Mouse (Mus musculus) T-helper 17 cell (primary cell): Measurements from ENCODE around the gene Gadd45b.

Experiments used
- in situ Hi-C, 2 experiments: fragments of 300-600 bp; cut with MboI, MseI; formaldehyde crosslinking; loops; 1 replicate in 1 of 2; 2 replicates in 1 of 2; pipeline ENCODE4 v1.15.1; 2025; ENCODE audit warnings: high pct_unique_total_duplicates in 2 of 2

Gadd45b gene

DNA sequence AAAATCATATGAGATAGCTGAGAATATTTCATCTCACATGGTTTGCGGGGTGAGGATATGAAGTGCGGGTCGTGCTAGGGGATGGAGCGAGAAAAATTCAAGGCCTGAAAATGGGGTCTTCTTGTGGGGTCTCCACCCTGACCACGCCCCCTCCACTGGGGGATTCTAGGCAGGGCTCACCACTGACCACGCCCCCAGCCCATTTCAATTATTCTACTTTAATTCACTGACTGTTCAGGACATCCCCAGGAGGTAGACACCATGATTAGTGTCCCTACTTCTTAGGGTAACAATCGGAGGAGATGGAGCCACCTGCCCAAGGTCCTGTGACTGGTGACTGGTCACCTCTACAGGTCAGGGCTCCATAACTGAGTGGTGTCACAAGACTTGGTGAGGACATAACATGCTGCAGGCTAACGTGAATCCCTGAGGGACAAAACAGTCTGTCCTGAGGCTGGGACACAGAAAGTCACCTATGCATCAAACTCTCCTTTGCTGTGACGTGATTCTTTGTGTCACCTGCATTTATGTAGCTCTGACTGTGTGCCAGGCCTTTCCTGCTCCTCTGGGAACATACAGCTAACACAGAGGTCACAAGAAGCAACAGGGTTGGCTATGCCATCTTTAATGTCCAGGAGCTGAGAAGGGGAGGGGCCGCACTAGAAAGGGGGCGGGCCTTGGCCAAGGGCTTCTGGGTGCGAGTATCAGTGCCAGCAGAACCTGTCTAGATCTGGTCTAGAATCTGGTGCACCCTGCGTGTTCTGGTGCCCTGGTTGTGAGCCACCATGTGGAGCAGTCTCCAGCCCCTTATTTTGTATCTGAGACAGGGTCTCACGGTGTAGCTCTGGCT is 4.5 kb downstream of the Gadd45b start:
- in situ Hi-C loops: loop anchor here in 1 of 2 experiments (25.0 kb wide), 1 partner anchor 1828 kb away; the partner anchor contains the start of gene Nfyb

DNA sequence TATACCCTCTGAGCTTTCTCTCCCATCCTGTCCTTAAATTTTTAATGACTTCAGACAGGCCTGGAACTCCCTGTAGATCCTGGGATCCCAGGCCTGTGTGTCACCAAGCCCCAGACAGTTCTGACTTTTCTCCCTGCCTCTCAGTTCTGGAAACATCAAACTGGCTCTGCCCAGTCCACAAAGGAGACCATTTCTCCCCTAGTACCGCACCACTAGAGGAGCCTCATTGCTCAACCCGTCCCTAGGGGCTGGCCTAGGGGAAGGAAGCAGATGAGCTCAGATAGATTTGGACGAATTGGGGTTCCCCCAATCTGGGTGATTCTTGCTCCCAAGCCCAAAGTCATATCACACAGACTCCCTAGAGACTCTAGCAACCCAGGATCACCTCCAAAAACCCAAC is 5.4 kb downstream of the Gadd45b start:
- in situ Hi-C loops: loop anchor here in 1 of 2 experiments (25.0 kb wide), 1 partner anchor 1827 kb away; the partner anchor contains the start of gene Nfyb

DNA sequence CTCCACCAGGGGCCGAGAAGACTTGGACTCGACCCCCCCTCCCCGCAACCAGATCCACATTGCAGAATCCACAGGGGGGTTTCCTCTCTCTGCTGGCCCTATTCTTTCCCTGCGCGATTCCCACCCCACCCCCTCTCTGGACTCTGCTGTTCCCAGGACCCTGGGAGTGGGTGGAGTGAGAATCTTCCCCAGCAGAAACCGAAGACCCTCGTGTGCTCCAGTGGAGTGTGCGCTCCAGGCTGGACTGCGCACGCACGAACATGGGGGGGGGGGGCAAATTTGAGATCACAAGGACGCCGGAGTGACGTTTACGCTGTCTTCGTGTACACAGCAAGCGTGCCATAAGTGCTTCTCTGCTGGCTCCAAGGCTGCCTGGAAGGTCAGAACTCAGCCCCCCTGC is 5.8 kb downstream of the Gadd45b start:
- in situ Hi-C loops: loop anchor here in 1 of 2 experiments (25.0 kb wide), 1 partner anchor 1827 kb away; the partner anchor contains the start of gene Nfyb

DNA sequence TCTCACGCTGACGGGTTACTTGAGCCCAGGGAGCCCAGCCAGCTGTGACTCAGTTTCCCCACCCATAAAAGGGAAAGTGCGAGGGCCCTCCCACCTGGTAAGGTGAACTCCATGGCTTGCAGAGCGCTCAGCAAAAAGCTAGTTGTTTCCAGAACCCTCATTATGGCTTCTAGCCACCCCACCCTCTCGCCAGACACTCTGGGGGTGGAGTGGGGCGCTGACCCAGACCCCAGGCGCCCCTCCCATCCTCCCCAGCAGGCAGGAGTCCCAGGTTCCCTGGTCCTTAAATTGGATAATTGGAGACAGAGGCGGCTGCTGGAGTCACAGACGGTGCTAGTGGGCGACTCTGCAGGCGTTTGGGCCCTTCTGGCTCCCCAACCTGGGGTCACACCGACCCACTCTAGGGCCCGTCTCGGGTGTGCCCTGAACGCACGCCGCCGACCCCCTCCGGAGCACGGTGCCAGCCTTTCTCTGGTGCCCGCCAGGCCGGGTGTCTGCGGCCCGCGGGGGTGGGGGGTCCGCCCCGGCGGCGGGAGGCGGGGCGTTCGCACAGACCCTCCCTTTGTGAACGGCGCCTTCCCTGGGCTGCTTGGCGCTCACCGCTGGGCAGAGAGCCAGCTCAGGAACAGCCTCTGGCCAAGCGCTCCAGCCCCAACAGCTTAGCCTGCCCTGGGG is 6.4 kb downstream of the Gadd45b start:
- in situ Hi-C loops: loop anchor here in 1 of 2 experiments (25.0 kb wide), 1 partner anchor 1826 kb away; the partner anchor contains the start of gene Nfyb

DNA sequence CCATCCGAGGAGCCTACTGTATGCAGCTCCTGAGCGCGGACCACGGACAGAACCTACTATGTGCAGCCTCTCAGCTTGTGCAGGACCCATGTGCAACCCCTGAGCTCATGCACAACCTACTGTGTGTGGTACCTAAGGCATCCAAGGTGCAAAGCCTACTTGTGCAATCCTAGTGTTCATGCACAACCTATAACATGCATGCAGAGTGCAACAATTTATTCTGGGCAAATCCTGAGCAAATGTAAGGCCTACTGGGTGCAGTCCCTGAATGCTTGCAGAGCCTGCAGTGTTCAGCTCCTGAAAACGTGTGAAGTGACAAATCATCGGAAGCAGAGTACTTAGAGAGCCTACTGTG is 6.9 kb downstream of the Gadd45b start:
- in situ Hi-C loops: loop anchor here in 1 of 2 experiments (25.0 kb wide), 1 partner anchor 1826 kb away; the partner anchor contains the start of gene Nfyb

DNA sequence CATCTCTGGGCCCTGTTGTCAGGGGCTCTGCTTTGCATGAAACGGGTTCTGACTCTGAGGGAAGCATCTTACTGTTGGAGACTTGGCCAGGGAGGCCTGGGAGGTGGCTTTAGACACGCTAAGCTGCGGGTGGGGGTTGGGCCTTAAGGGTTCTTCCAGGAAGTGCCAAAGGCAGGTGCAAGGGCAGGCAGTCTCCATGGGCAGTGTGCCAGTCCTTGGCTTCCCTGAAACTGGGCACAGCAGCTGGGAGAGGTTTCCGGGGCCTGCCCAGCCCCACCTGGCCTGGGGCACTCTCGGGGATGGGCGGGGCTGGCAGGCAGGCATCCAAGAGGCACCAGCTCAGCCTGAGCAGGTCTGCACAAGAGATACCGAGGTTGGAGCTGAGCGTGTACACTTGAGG is 7.8 kb downstream of the Gadd45b start:
- in situ Hi-C loops: loop anchor here in 1 of 2 experiments (25.0 kb wide), 1 partner anchor 1825 kb away; the partner anchor contains the start of gene Nfyb

DNA sequence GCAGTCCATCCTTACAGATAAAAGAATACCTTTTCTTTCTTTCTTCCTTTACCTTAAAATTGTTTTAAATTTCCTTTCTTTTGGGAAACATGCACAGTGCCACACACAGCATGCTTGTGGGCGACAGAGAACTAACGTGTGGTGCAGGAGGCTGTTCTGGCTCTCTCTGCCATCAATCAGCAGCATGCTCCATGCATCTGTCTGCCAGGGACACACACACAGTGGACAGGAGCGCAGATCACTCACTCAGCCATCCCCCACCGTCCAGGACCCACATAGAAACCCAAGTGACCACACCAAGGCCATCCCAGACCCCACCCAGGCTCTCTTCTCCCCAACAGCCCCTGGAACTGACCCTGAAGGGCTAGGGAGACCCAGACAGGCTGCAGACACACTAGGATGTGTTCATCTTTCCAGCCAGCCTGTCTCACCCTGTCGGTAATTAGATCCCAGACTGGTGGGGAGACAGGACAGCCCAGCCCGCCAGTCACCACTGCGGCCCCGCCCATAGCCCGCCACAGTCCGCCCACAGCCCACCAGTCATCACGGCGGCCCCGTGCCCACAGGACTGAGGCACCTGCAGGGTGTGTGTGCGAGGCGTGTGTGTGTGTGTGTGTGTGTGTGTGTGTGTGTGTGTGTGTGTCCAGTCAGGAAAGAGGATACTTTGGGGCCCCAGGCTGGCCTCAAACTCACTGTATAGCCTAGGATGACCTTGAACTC is 9.1 kb downstream of the Gadd45b start:
- in situ Hi-C loops: loop anchor here in 1 of 2 experiments (25.0 kb wide), 1 partner anchor 1823 kb away; the partner anchor contains the start of gene Nfyb

DNA sequence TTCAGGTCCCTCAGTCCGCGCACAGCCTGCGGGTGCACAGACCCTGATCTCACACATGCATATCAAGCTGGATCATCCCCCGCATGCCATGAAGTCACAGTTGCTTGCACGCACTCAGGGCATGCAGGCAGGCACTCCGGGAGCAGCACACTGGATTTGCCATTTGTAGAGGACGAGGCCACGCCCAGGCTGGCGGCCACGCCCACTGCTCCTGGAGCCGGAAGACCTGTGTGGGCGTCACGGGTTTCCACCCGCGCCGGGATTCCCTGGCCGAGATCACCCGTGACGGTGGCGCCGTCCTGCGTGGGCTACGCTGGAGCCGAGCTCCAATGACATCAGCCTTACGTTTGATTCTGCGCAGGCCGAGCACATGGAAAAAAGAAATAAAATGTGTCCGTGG is 9.8 kb downstream of the Gadd45b start:
- in situ Hi-C loops: loop anchor here (10.0 to 25.0 kb wide), 2 partner anchors 55 to 1823 kb away; partner anchors contain the start of gene Nfyb (in 1 of the 2)

DNA sequence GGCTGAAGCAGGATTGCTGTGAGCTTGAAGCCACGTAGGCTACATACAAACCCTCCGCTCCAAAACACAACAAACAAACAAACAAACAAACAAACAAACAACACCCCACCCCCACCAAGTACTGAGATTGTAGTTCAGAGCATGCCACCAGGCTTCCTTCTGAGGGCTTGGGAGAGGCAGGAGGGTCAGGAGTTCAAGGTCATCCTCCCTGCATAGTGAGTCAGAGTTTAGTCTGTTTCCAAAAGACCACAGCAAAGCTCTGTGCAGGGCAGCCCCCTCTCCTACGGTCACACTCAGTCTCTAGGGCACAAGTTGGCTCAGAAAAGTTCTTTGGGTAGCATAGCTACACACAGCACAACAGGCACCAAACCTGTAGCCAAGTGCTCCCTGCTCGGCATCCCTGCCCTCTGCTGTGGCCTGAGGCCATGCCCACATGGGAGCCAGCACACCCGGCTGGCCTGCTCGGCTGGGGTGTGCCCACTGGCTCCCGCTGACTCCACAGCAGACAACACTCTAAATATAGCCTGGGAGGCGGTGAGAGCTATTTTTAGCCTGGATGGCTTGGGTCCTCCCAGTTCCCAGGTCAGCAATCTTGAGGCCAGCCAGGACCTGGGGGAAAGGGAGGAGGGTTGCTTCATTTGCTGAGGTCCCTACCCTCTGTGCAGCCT is 10.6 kb downstream of the Gadd45b start:
- in situ Hi-C loops: loop anchor here (10.0 to 25.0 kb wide), 2 partner anchors 56 to 1822 kb away; partner anchors contain the start of gene Nfyb (in 1 of the 2)

DNA sequence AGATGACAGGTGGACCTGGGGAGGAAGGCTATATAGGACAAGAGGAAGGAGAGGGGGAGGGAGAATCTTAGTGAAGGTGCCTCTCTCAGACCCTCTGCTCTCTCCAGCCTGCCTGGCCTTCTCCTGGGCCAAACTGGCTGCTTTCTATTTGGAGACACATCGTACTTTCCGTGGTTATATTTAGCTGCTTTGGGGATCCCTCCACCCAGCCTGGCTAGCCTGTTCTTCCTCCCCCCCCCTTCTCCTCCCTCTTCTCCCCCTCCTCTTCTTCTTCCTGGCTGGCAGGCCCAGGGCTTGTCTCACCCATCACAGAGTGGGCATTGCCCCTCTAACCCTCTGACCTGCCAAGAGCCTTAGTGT is 11.1 kb downstream of the Gadd45b start:
- in situ Hi-C loops: loop anchor here (10.0 to 25.0 kb wide), 2 partner anchors 56 to 1821 kb away; partner anchors contain the start of gene Nfyb (in 1 of the 2)

DNA sequence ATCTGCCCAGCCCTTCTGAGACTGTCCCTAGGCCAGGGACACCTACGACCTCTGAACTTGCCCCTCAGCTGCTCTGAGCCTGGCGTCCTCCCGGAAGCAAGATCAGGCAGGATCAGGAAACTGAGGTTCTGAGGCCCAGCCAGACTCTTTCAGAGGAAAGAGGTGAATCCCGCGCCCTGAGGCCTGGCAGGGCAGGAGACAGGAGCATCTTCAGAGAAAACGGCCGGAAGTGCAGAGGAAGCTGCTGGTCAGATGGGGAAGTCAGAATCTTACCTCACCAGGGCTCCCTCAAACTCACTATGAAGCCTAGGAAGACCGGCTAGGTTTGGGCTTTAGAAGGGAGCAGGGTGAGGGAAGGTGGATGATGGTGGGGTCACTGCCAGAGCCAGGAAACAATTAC is 13.0 kb downstream of the Gadd45b start:
- in situ Hi-C loops: loop anchor here (10.0 to 25.0 kb wide), 2 partner anchors 58 to 1819 kb away; partner anchors contain the start of gene Nfyb (in 1 of the 2)

DNA sequence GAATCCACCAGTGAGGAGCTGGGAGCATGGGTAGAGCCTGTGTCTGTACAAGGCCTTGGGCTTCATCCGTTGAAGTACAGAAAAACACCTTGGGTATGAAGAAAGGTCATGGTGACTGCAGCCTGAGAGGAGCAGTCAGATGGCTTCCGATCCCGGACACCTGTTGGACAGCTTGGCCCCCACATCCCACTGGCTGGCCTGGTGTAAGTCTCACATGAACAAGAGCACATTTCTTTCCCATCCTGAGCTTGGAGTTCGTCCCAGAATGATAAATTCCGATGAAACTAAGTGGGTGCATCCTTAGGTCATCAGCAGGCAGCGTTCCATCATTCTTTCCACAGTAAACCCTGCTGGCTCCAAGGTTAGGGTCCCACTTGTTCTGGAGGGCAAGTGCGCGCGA is 13.8 kb downstream of the Gadd45b start:
- in situ Hi-C loops: loop anchor here (10.0 to 25.0 kb wide), 2 partner anchors 59 to 1819 kb away; partner anchors contain the start of gene Nfyb (in 1 of the 2)

DNA sequence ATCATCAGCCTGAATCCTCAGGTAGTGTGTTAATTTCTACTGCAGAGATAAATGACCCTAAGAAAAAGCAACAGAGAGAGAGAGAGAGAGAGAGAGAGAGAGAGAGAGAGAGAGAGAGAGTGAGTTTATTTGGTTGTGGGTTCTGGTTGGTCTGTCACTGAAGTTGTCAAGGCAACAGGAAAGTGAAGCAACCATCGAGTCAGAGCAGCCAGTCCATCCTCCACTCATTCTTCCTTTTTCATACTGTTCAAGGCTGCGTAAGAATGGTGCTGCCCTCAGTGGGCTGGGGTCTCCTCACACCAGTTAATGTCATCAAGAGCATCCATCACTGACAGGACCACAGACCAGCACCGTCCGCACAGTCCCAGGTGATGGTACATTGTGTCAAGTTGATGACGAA is 14.4 kb downstream of the Gadd45b start:
- in situ Hi-C loops: loop anchor here (10.0 to 25.0 kb wide), 2 partner anchors 59 to 1818 kb away; partner anchors contain the start of gene Nfyb (in 1 of the 2)

DNA sequence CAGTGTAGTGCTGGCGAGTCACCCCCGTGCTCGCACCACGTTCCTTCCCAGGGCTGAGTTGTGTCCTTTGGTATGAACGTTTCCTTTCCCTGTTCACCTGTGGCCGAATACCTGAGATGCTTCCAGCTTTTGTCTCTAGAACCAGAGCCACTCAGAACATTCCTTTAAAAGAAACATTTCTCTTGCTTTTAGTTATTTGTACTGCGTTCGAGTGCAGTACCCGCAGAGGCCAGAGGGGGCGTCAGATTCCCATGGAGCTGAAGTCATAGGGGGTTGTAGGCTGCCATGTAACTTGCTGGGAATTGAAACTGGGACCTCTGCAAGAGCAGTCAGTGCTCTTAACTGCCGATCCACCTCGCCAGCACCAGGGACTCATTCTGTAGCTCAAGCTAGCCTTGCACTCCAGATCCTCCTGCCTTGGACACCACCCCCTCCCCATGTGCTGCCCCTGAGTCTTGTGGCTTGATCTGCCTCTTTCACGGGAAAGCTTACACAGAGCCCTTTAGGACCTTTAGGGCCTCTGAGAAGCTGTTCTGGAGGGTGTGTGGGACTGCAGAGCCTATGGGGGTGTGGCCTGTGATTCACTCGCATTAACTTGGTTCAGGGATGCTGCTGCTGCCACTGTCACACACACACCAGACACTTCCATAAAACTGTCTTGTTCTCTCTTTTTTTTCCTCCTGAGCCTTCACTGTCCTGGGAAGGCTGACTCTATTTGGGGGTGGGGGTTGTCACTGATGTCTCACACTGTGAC is 17.0 kb downstream of the Gadd45b start:
- in situ Hi-C loops: loop anchor here (10.0 to 25.0 kb wide), 2 partner anchors 62 to 1815 kb away; partner anchors contain the start of gene Nfyb (in 1 of the 2)

DNA sequence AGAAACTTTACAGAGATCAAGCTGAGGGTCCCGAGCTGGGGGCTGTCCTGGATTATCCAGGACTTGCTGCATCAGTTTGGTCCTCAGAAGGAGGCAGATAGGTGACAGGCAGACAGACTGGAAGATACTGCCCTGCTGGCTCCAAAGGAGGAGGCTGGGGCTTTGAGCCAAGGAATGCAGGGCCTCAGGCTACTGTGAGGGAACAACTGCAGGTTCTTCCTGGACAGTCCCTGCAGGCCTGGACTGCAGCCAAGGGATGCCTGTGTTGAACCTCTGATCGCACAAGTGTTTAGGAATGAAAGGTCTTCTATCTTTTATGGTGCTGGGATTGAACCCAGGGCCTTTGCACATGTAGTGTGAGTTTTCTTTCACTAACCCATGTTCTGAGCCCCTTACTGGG is 17.9 kb downstream of the Gadd45b start:
- in situ Hi-C loops: loop anchor here (10.0 to 25.0 kb wide), 2 partner anchors 63 to 1814 kb away; partner anchors contain the start of gene Nfyb (in 1 of the 2)

DNA sequence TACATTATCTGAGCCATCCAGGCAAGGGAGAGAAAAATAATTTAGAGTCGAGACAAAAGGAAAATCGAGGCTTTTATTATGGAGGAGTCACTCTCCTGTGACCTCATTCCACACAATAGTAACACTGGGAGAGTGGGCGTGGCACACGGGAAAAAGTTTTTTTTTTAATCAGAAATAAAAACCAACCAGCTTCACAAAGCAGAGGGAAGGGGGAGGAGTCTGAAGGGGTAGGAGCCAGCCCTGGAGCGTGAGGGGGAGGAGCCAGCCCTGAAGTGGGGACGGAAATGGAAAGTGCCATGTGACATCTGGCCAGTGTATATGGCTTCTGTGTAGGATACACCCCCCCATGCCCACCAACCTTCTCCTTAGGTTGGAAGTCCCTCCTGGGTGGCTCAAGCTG is 18.7 kb downstream of the Gadd45b start:
- in situ Hi-C loops: loop anchor here (10.0 to 25.0 kb wide), 2 partner anchors 64 to 1814 kb away; partner anchors contain the start of gene Nfyb (in 1 of the 2)

DNA sequence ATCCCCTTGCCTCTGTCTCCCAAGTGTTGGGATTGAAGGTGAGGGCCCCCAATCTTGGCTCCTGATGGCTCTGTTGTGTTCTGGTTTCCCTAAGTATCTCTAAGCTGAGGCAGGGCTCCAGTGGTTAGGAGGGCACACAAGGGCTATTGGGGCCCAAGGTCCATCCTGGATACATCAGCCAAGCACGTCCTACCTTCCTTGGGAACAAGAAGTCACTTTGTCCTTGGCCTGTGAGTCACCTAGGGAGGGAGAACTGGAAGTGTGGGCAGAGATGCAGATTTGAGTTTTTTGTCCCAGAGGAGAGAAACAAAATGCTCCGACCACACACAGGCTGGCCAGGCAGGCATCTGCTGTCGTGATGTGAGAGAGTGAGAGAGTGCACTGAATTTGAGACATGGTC is 19.2 kb downstream of the Gadd45b start:
- in situ Hi-C loops: loop anchor here (10.0 to 25.0 kb wide), 2 partner anchors 64 to 1813 kb away; partner anchors contain the start of gene Nfyb (in 1 of the 2)

DNA sequence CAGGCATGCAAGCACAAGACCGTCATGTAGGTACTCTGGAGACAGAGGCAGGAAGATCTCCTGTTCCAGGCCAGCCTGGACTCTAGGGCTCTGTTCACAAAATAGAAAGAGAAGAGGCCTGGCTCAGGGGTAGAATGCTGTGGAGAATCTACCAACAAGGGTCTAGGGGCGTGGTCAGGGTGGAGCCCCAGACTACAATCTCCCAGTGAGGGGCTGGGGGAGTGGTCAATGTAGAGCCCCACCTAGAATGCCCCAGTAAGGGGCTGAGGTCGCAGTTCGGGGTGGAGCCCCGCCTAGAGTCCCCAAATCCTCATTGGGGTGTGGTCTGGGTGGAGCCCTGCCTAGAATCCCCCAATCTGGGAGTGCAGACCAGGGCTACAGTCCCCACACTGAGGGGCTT is 20.4 kb downstream of the Gadd45b start:
- in situ Hi-C loops: no loop called here

DNA sequence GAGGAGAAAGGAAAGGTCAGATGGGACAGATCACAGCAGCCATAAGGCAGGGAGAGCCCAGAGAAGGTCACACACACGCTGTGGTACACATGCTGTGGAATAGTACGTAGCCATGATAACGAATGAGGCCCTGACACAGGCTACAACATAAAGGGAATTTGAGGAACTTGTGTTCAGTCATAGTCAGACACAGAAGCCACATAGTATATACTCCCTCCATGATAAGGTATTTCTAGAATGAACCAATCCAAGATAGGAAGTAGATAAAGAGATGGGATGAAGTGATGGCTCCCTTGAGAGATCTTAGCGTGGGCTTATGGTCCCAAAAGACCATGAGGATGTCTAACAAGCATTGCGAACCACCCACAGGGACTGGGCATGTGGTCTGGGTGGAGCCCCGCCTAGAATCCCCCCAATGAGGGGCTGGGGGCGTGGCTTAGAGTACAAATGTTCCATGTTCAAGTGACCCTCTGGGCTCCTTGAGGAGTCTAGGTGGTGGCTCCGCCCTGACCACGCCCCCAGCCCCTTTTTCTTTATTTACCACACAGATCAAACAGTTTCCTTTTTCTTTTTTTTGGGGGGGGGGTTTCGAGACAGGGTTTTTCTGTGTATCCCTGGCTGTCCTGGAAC is 22.0 kb downstream of the Gadd45b start:
- in situ Hi-C loops: no loop called here
